Mouse (Mus musculus) liver, embryonic 13.5 days (tissue): ENCODE data around the gene Nav2. TPM values are rescaled to one million over a fixed set of nuclear protein-coding genes. Genes with fewer than 3 reads are reported as not detected.

Source experiments
- ATAC-seq: fragments of 200-750 bp; cut with Nextera tagmentation; 2 replicates; pipeline ENCODE4 v1.8.0; 2017; ENCODE audit warnings: low read depth, mild to moderate bottlenecking, moderate number of reproducible peaks, moderate library complexity
- DNase-seq: peaks from one replicate; pipeline ENCODE4 v3.0.0; 2022
- H3K27ac ChIP-seq: fragments of 300-500 bp; sonication (generic); 2 replicates; pipeline ENCODE4 v1.5.1; 2015; ENCODE audit warnings: moderate library complexity, mild to moderate bottlenecking, inconsistent platforms
- H3K27me3 ChIP-seq: fragments of 300-500 bp; sonication (generic); 2 replicates; pipeline ENCODE4 v1.6.1; 2015; ENCODE audit warnings: mild to moderate bottlenecking, inconsistent platforms
- H3K36me3 ChIP-seq: fragments of 300-500 bp; sonication (generic); 2 replicates; pipeline ENCODE4 v1.6.1; 2015; ENCODE audit warnings: mild to moderate bottlenecking, inconsistent platforms
- H3K4me1 ChIP-seq: fragments of 300-500 bp; sonication (generic); replicated peaks from 2 replicates; pipeline ENCODE4 v1.6.1; 2015; ENCODE audit warnings: inconsistent platforms
- H3K4me2 ChIP-seq: fragments of 300-500 bp; sonication (generic); 2 replicates; pipeline ENCODE4 v1.6.1; 2015; ENCODE audit warnings: inconsistent platforms, mild to moderate bottlenecking, moderate library complexity
- H3K4me3 ChIP-seq: fragments of 300-500 bp; sonication (generic); replicated peaks from 2 replicates; pipeline ENCODE4 v1.5.1; 2015; ENCODE audit warnings: mild to moderate bottlenecking, inconsistent platforms
- H3K9ac ChIP-seq: fragments of 300-500 bp; sonication (generic); 2 replicates; pipeline ENCODE4 v1.6.1; 2015; ENCODE audit warnings: mild to moderate bottlenecking, inconsistent platforms
- H3K9me3 ChIP-seq: fragments of 300-500 bp; sonication (generic); replicated peaks from 2 replicates; pipeline ENCODE4 v1.6.1; 2016; ENCODE audit warnings: inconsistent platforms
- WGBS: fragments of 180-500 bp; shearing (Covaris S2); methylation state at CpG from one replicate; pipeline ENCODE4 v1.1.7; 2015; ENCODE audit not compliant: insufficient replicate concordance; 5-methylcytosine and 5-hydroxymethylcytosine counted together
- polyA plus RNA-seq: library from polyadenylated mRNA; unstranded; fragments of >200 nt; fragmentation: Nextera tagmentation; extraction: Ambion mirVana; gene quantifications from 2 replicates; pipeline ENCODE4 v1.2.1, GENCODE M21; 2015

Nav2 gene
- polyA plus RNA-seq, 1 experiment from 2014 or later: 1.8 TPM

DNA sequence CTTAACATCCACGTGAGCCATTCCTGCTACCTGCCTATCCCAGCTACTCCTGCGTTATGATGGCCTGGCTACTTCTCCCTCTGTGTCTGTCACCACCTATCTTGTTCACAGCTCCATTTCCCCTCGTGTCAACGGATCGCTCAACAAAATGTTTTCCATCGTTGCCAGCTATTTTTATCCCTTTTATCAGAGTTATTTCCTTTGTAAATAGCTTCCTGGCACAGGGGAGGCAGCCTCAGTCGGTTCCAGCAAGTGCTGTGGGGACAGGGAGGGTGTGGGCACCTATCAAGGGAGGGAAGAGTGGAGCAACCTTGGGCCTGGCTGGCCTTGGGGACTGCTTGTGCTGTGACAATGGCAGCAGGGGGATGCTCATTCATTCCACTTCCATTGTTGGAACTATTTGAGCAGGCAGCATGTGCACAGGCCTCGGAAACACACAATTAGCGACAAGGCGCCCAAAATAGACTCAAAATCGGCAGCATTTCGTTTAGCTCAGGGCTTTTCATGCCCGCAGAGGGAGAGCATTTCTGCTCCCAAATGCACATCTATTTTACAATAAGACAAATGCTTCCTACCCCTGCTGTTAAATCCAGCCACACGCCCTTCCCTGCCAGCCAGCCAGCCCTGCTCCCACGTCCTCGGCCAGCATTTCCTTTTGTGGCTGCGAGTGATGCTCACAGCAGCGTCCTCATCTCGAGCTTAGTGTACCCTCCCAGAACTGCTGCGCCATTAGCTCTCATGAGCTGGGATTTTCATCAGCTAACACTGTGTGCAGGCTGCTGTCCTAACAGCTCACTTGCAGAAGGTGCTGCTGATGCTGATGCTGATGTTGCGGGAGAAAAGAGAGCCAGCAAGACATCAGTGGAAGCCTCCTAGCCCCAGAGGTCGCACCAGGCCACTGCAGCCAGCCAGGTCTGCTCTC is 237.5 kb downstream of the Nav2 start:
- Histone ChIP-seq H3K9ac (no peak overlapping the region), H3K4me1 (peaks cover 4% of the 10 kb centered on the region), H3K4me3 (no peak overlapping the region), H3K27ac (no peak overlapping the region), H3K27me3 (no peaks in the 10 kb centered on the region), H3K36me3 (no peaks in the 10 kb centered on the region), H3K9me3 (no peaks in the 10 kb centered on the region), H3K4me2 (no peak overlapping the region)
- WGBS: 36% methylated on average over 22 of the region's 22 CpGs
- DNase-seq: no peak
- no peak for ATAC-seq

- Histone ChIP-seq H3K4me3 (no peak overlapping the region), H3K4me1 (no peaks in the 10 kb centered on the region), H3K9me3 (no peaks in the 10 kb centered on the region), H3K36me3 (no peaks in the 10 kb centered on the region), H3K27me3 (no peaks in the 10 kb centered on the region), H3K4me2 (no peak overlapping the region), H3K9ac (no peak overlapping the region), H3K27ac (no peak overlapping the region)
- ATAC-seq (no peak), DNase-seq (no peak)
- 32% methylated on average over 5 of the region's 5 CpGs for WGBS
Observed at GRCm38 (mm10) chr7:49152297-49152696, 243.8 kb downstream of the Nav2 start.

GRCm38 (mm10) chr7:49152713-49153112 is 244.2 kb downstream of the Nav2 start:
- no peaks in the 10 kb centered on the region for H3K4me1 ChIP-seq
- DNase-seq (no peak), ATAC-seq (no peak)
- 21% methylated on average over 9 of the region's 9 CpGs for WGBS
- H3K27ac ChIP-seq: no peak overlapping the region
- no peaks in the 10 kb centered on the region for H3K27me3 ChIP-seq
- H3K4me3 ChIP-seq: no peak overlapping the region
- no peak overlapping the region for H3K4me2 ChIP-seq
- H3K36me3 ChIP-seq: no peaks in the 10 kb centered on the region
- no peaks in the 10 kb centered on the region for H3K9me3 ChIP-seq
- no peak overlapping the region for H3K9ac ChIP-seq

GRCm38 (mm10) chr7:49158641-49159381 is 250.3 kb downstream of the Nav2 start:
- no peaks in the 10 kb centered on the region for H3K27me3 ChIP-seq
- no peak overlapping the region for H3K9ac ChIP-seq
- H3K4me1 ChIP-seq: peaks cover 16% of the 10 kb centered on the region
- no peak for ATAC-seq
- no peak overlapping the region for H3K4me3 ChIP-seq
- H3K27ac ChIP-seq: no peak overlapping the region
- no peaks in the 10 kb centered on the region for H3K9me3 ChIP-seq
- DNase-seq: no peak
- 47% methylated on average over 12 of the region's 12 CpGs for WGBS
- H3K4me2 ChIP-seq: no peak overlapping the region
- H3K36me3 ChIP-seq: no peaks in the 10 kb centered on the region

- no peaks in the 10 kb centered on the region for H3K9me3 ChIP-seq
- no peak overlapping the region for H3K4me3 ChIP-seq
- DNase-seq: no peak
- no peak for ATAC-seq
- H3K27ac ChIP-seq: no peak overlapping the region
- H3K4me2 ChIP-seq: no peak overlapping the region
- WGBS: 67% methylated on average over 18 of the region's 18 CpGs
- no peaks in the 10 kb centered on the region for H3K27me3 ChIP-seq
- no peaks in the 10 kb centered on the region for H3K36me3 ChIP-seq
- no peak overlapping the region for H3K9ac ChIP-seq
- peaks cover 16% of the 10 kb centered on the region for H3K4me1 ChIP-seq
Observed at GRCm38 (mm10) chr7:49159646-49160555, 251.4 kb downstream of the Nav2 start.

DNA sequence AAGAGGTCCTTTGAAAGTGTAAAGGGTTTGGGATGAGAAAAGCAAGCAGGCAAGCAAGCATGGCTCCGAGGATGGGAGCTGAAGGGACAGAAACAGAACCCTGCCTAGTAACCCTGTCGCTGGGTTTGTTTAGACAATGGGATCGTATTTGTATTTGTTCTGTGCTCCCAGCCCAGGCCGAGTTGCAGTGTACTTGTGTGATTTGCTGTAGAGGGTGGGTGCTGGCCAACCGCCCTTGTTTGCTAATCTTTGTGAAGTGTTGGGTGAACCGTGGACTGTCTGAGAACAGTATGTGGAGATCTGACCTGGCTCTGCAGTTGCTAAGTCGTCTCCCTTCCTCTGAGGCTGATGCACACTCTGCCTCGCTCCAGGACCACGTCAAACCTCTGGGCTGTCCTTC is 253.6 kb downstream of the Nav2 start:
- peak; percentile 58 for ATAC-seq
- Histone ChIP-seq H3K9ac (no peak overlapping the region), H3K4me2 (0 out of 2 replicates have a peak overlapping the region, but pooled peaks have one; percentile 14)

GRCm38 (mm10) chr7:49163789-49164188 is 255.3 kb downstream of the Nav2 start:
- H3K9me3 ChIP-seq: no peaks in the 10 kb centered on the region
- H3K4me3 ChIP-seq: no peak overlapping the region
- no peaks in the 10 kb centered on the region for H3K36me3 ChIP-seq
- ATAC-seq: no peak
- no peak for DNase-seq
- H3K27me3 ChIP-seq: no peaks in the 10 kb centered on the region
- peaks cover 20% of the 10 kb centered on the region for H3K4me1 ChIP-seq
- 71% methylated on average over 11 of the region's 11 CpGs for WGBS
- no peak overlapping the region for H3K9ac ChIP-seq
- no peak overlapping the region for H3K4me2 ChIP-seq
- no peak overlapping the region for H3K27ac ChIP-seq

More for the DNA sequence above, 253.6 kb downstream of the Nav2 start:
- H3K27me3 ChIP-seq: no peaks in the 10 kb centered on the region
- no peaks in the 10 kb centered on the region for H3K9me3 ChIP-seq
- H3K4me3 ChIP-seq: no peak overlapping the region
- no peak for DNase-seq
- 30% methylated on average over 9 of the region's 9 CpGs for WGBS
- H3K36me3 ChIP-seq: no peaks in the 10 kb centered on the region
- no peak overlapping the region for H3K27ac ChIP-seq
- H3K4me1 ChIP-seq: peaks cover 20% of the 10 kb centered on the region

GRCm38 (mm10) chr7:49164868-49165267 is 256.4 kb downstream of the Nav2 start:
- no peak overlapping the region for H3K4me2 ChIP-seq
- WGBS: 71% methylated on average over 8 of the region's 8 CpGs
- H3K4me3 ChIP-seq: no peak overlapping the region
- DNase-seq: no peak
- no peaks in the 10 kb centered on the region for H3K27me3 ChIP-seq
- H3K9me3 ChIP-seq: no peaks in the 10 kb centered on the region
- no peak overlapping the region for H3K27ac ChIP-seq
- ATAC-seq: 0 out of 2 replicates have a peak, but pooled peaks have one; percentile 35
- H3K9ac ChIP-seq: no peak overlapping the region
- peaks cover 20% of the 10 kb centered on the region for H3K4me1 ChIP-seq
- H3K36me3 ChIP-seq: no peaks in the 10 kb centered on the region

DNA sequence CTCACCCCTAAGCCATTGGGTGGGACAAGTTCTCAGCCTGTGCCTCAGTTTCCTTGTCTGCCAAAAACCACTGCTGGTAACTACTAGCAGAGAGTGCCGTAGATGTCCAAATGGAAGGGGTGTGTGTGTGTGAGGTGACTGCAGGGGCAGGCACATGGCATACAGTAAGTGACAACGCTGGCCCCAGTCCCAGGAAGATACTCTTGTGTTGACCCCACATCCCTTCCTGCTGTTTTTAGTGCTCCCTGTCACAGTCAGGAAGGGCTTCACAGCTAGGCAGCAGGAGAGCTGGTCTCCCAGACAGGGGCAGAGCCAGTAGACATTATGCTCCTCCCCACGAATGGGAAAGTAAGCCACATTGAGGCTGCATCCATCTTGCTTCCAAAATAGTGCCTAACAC is 264.4 kb downstream of the Nav2 start:
- no peaks in the 10 kb centered on the region for H3K36me3 ChIP-seq
- WGBS: 31% methylated on average over 3 of the region's 3 CpGs
- H3K9ac ChIP-seq: no peak overlapping the region
- H3K4me3 ChIP-seq: no peak overlapping the region
- H3K9me3 ChIP-seq: no peaks in the 10 kb centered on the region
- no peak overlapping the region for H3K4me2 ChIP-seq
- H3K4me1 ChIP-seq: no peaks in the 10 kb centered on the region
- no peaks in the 10 kb centered on the region for H3K27me3 ChIP-seq
- H3K27ac ChIP-seq: no peak overlapping the region
- ATAC-seq: no peak
- no peak for DNase-seq

DNA sequence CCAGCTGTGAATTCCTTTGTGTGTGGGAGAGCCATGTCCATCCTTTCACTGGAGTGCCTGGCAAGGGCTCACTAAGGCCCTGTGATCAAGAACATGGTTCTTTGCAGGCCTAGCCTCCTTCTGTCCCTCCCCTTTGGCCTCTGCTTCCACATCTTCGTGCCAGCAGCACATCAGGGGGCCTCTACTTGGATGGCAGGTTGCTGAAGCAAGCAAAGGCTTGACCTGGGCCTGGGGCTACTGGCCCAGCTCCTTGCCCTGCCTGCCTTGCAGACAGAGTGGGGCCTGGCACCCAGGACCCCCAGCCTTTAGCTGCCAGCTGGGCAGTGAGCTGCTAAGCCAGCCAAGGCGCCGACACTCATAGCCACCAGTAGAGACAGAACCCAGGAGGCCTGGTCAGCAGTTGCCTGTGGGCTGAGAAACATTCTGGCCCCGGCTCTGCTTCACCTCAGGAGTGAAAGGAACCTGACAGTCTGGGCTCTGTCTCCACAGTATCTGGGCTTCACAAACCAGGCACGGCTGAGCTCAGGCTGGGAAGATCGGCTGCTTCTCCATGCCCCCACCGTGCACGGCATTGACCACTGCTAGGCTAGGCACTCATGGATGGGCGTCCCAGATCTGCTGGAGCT is 267.4 kb downstream of the Nav2 start:
- ATAC-seq: no peak
- Histone ChIP-seq H3K4me3 (no peak overlapping the region), H3K9me3 (no peaks in the 10 kb centered on the region), H3K27me3 (no peaks in the 10 kb centered on the region), H3K27ac (no peak overlapping the region), H3K4me2 (no peak overlapping the region), H3K4me1 (no peaks in the 10 kb centered on the region), H3K9ac (no peak overlapping the region), H3K36me3 (no peaks in the 10 kb centered on the region)
- 72% methylated on average over 9 of the region's 9 CpGs for WGBS
- no peak for DNase-seq
